Mouse (Mus musculus): ENCODE results near the gene Stk17b. TPM values are rescaled to one million over a fixed set of nuclear protein-coding genes. Genes with fewer than 3 reads are reported as not detected.

Gene Stk17b
- 5.8 and 7.1 TPM in 2 replicates for polyA plus RNA-seq (2012; rRNA removed)

- peaks cover 1% of the 10 kb centered on the region; the same call in 1 of the 2 replicates for H3K4me1 ChIP-seq (ENCODE audit: control insufficient read depth, insufficient read depth, low read length)
- peak; percentile 72 for TF ChIP-seq POLR2A (IDR thresholded peaks at IDR 0.05; ENCODE audit: extremely low read depth, insufficient read depth, low read length)
- no peak for TF ChIP-seq CTCF (IDR thresholded peaks at IDR 0.05; ENCODE audit: extremely low read depth, insufficient read depth, low read length)
- peak within 1 kb of the TSS; percentile 73 for H3K4me3 ChIP-seq (ENCODE audit: insufficient read depth, low read length)
- peak within 1 kb of the TSS; percentile 84 for H3K27ac ChIP-seq (ENCODE audit: insufficient read depth, low read length)
These were observed at the start of gene Stk17b for GRCm38 (mm10) chr1:53784721-53785418. Gene Stk17b (minus strand): TSS chr1:53785224.

- Histone ChIP-seq H3K4me3 (ENCODE audit: insufficient read depth, low read length) (no peak overlapping the region), H3K4me1 (ENCODE audit: control insufficient read depth, insufficient read depth, low read length) (no peaks in the 10 kb centered on the region), H3K27ac (ENCODE audit: insufficient read depth, low read length) (no peak overlapping the region)
- no peak for TF ChIP-seq POLR2A (IDR thresholded peaks at IDR 0.05; ENCODE audit: extremely low read depth, insufficient read depth, low read length)
- TF ChIP-seq CTCF (IDR thresholded peaks at IDR 0.05; ENCODE audit: extremely low read depth, insufficient read depth, low read length) = no peak
These were observed 45.3 kb upstream of the Stk17b start for GRCm38 (mm10) chr1:53830286-53830685.

GRCm38 (mm10) chr1:53829089-53829488 lies 44.1 kb upstream of the Stk17b start:
- no peak for TF ChIP-seq POLR2A (IDR thresholded peaks at IDR 0.05; ENCODE audit: extremely low read depth, insufficient read depth, low read length)
- TF ChIP-seq CTCF (IDR thresholded peaks at IDR 0.05; ENCODE audit: extremely low read depth, insufficient read depth, low read length) = no peak
- peaks cover 1% of the 10 kb centered on the region; the same call in 1 of the 2 replicates for H3K4me1 ChIP-seq (ENCODE audit: control insufficient read depth, insufficient read depth, low read length)
- H3K27ac ChIP-seq (ENCODE audit: insufficient read depth, low read length) = no peak overlapping the region
- H3K4me3 ChIP-seq (ENCODE audit: insufficient read depth, low read length) = no peak overlapping the region

GRCm38 (mm10) chr1:53824446-53825337 lies 39.7 kb upstream of the Stk17b start:
- H3K4me1 ChIP-seq (ENCODE audit: control insufficient read depth, insufficient read depth, low read length) = peaks cover 9% of the 10 kb centered on the region
- no peak overlapping the region for H3K27ac ChIP-seq (ENCODE audit: insufficient read depth, low read length)
- no peak for TF ChIP-seq POLR2A (IDR thresholded peaks at IDR 0.05; ENCODE audit: extremely low read depth, insufficient read depth, low read length)
- no peak for TF ChIP-seq CTCF (IDR thresholded peaks at IDR 0.05; ENCODE audit: extremely low read depth, insufficient read depth, low read length)
- no peak overlapping the region for H3K4me3 ChIP-seq (ENCODE audit: insufficient read depth, low read length)

- Histone ChIP-seq H3K27ac (ENCODE audit: insufficient read depth, low read length) (no peak overlapping the region), H3K4me3 (ENCODE audit: insufficient read depth, low read length) (no peak overlapping the region), H3K4me1 (ENCODE audit: control insufficient read depth, insufficient read depth, low read length) (peaks cover 9% of the 10 kb centered on the region)
- TF ChIP-seq POLR2A (IDR thresholded peaks at IDR 0.05; ENCODE audit: extremely low read depth, insufficient read depth, low read length) (no peak), CTCF (IDR thresholded peaks at IDR 0.05; ENCODE audit: extremely low read depth, insufficient read depth, low read length) (no peak)
These were observed 38.8 kb upstream of the Stk17b start for GRCm38 (mm10) chr1:53823687-53824445.

GRCm38 (mm10) chr1:53821983-53822382 lies 37.0 kb upstream of the Stk17b start:
- H3K27ac ChIP-seq (ENCODE audit: insufficient read depth, low read length) = no peak overlapping the region
- no peak overlapping the region for H3K4me3 ChIP-seq (ENCODE audit: insufficient read depth, low read length)
- H3K4me1 ChIP-seq (ENCODE audit: control insufficient read depth, insufficient read depth, low read length) = peaks cover 9% of the 10 kb centered on the region
- TF ChIP-seq POLR2A (IDR thresholded peaks at IDR 0.05; ENCODE audit: extremely low read depth, insufficient read depth, low read length) (no peak), CTCF (IDR thresholded peaks at IDR 0.05; ENCODE audit: extremely low read depth, insufficient read depth, low read length) (no peak)

- no peak overlapping the region for H3K27ac ChIP-seq (ENCODE audit: insufficient read depth, low read length)
- peaks cover 11% of the 10 kb centered on the region for H3K4me1 ChIP-seq (ENCODE audit: control insufficient read depth, insufficient read depth, low read length)
- TF ChIP-seq CTCF (IDR thresholded peaks at IDR 0.05; ENCODE audit: extremely low read depth, insufficient read depth, low read length) = no peak
- TF ChIP-seq POLR2A (IDR thresholded peaks at IDR 0.05; ENCODE audit: extremely low read depth, insufficient read depth, low read length) = no peak
- H3K4me3 ChIP-seq (ENCODE audit: insufficient read depth, low read length) = no peak overlapping the region
These were observed 35.1 kb upstream of the Stk17b start for GRCm38 (mm10) chr1:53820041-53820632.

GRCm38 (mm10) chr1:53818072-53818862 lies 33.2 kb upstream of the Stk17b start:
- no peak overlapping the region for H3K4me3 ChIP-seq (ENCODE audit: insufficient read depth, low read length)
- peaks cover 6% of the 10 kb centered on the region for H3K4me1 ChIP-seq (ENCODE audit: control insufficient read depth, insufficient read depth, low read length)
- TF ChIP-seq POLR2A (IDR thresholded peaks at IDR 0.05; ENCODE audit: extremely low read depth, insufficient read depth, low read length) (no peak), CTCF (IDR thresholded peaks at IDR 0.05; ENCODE audit: extremely low read depth, insufficient read depth, low read length) (no peak)
- H3K27ac ChIP-seq (ENCODE audit: insufficient read depth, low read length) = no peak overlapping the region
